Mouse (Mus musculus) intestine, postnatal 0 days (tissue): ENCODE measurements around the gene Gcdh. TPM values are rescaled to one million over a fixed set of nuclear protein-coding genes. Genes with fewer than 3 reads are reported as not detected.

Source experiments
- ATAC-seq: fragments of 200-750 bp; cut with Nextera tagmentation; 2 replicates; pipeline ENCODE4 v1.8.0; 2017; ENCODE audit warnings: mild to moderate bottlenecking, moderate TSS enrichment, moderate library complexity
- H3K27ac ChIP-seq: fragments of 300-500 bp; sonication (generic); 2 replicates; pipeline ENCODE4 v1.5.1; 2014; ENCODE audit warnings: mild to moderate bottlenecking, low read depth, low read length, moderate library complexity
- H3K27me3 ChIP-seq: fragments of 300-500 bp; sonication (generic); replicated peaks from 2 replicates; pipeline ENCODE4 v1.6.1; 2014; ENCODE audit warnings: low read length, mixed read lengths; ENCODE audit not compliant: control insufficient read depth, insufficient read depth
- H3K36me3 ChIP-seq: fragments of 300-500 bp; sonication (generic); 2 replicates; pipeline ENCODE4 v1.6.1; 2014; ENCODE audit warnings: mild to moderate bottlenecking, moderate library complexity; ENCODE audit not compliant: control insufficient read depth, insufficient read depth
- H3K4me1 ChIP-seq: fragments of 300-500 bp; sonication (generic); replicated peaks from 2 replicates; pipeline ENCODE4 v1.6.1; 2014; ENCODE audit warnings: antibody characterized with exemption, low read length, mixed read lengths; ENCODE audit not compliant: control insufficient read depth, insufficient read depth
- H3K4me2 ChIP-seq: fragments of 300-500 bp; sonication (generic); replicated peaks from 2 replicates; pipeline ENCODE4 v1.6.1; 2014; ENCODE audit warnings: low read depth, mild to moderate bottlenecking, moderate library complexity
- H3K4me3 ChIP-seq: fragments of 300-500 bp; sonication (generic); 2 replicates; pipeline ENCODE4 v1.5.1; 2014; ENCODE audit warnings: low read depth, low read length
- H3K9ac ChIP-seq: fragments of 300-500 bp; sonication (generic); 2 replicates; pipeline ENCODE4 v1.6.1; 2014; ENCODE audit warnings: mild to moderate bottlenecking, low read depth, low read length
- H3K9me3 ChIP-seq: fragments of 300-500 bp; sonication (generic); 2 replicates; pipeline ENCODE4 v1.6.1; 2016; ENCODE audit warnings: mixed run types; ENCODE audit not compliant: control insufficient read depth
- CTCF ChIP-seq: sonication (generic); IDR thresholded peaks from 2 replicates; pipeline ENCODE4 v1.5.1; 2016; ENCODE audit warnings: low read depth, mild to moderate bottlenecking, control low read depth, antibody characterized with exemption, moderate library complexity
- WGBS: fragments of 180-500 bp; shearing (Covaris S2); extraction: QIAGEN DNeasy Blood & Tissue Kit; methylation state at CpG from one replicate; pipeline ENCODE4 v1.1.7; 2014; 5-methylcytosine and 5-hydroxymethylcytosine counted together
- polyA plus RNA-seq: library from polyadenylated mRNA; unstranded; fragments of >200 nt; fragmentation: Nextera tagmentation; extraction: Ambion mirVana; gene quantifications from 2 replicates; pipeline ENCODE4 v1.2.1, GENCODE M21; 2015

Gene Gcdh
- 15.3 and 15.5 TPM in 2 replicates for polyA plus RNA-seq

- Histone ChIP-seq H3K27me3 (no peaks in the 10 kb centered on the region), H3K4me1 (0 out of 2 replicates have a peak, but pooled peaks cover 3% of the 10 kb centered on the region), H3K9me3 (no peaks in the 10 kb centered on the region), H3K4me3 (peak within 1 kb of the TSS; percentile 53), H3K9ac (peak within 1 kb of the TSS; percentile 43), H3K27ac (no peak within 1 kb of the TSS), H3K36me3 (peaks cover 2% of the 10 kb centered on the region; the same call in 1 of the 2 replicates), H3K4me2 (peak within 1 kb of the TSS; percentile 90)
- WGBS = under 1% methylated on average over 11 of the region's 11 CpGs
- peak; percentile 98 for ATAC-seq
- no peak for TF ChIP-seq CTCF
Measured at GRCm38 (mm10) chr8:84893709-84894134, at the start of gene Gcdh. Gene Gcdh, minus strand, starts transcription at chr8:84893921.

DNA sequence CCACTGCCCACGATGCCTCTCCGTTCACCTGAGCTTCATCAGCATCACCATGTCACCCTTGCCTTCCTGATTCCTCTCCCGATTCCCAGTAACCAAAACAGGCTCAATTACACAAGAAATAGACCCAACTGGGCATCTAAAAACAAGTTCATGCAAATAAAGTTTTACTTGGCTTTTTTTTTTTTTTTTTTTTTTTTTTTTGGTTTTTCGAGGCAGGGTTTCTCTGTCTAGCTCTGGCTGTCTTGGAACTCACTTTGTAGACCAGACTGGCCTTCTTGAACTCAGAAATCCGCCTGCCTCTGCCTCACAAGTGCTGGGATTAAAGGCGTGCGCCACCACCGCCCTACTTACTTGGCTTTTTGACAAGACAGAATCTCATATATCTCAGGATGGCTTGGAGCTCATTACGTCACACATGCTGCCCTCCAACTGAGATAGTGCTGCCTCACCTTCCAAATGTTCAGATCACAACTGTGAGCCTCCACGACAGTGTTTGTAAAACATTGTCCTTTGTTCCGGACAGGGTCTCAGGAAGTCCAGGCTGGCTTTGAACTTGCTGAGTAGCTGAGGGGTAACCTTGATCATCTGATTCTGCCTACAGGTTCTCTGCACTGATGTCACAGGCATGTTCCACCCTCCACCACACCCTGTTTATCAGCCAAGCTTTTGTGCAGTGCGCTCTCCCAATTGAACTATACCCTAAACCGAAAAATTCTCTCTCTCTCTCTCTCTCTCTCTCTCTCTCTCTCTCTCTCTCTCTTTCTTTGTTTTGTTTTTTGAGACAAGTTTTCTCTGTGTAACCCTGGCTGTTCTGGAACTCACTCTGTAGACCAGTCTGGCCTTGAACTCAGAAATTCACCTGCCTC lies 44.1 kb upstream of the Gcdh start:
- 58% methylated on average over 13 of the region's 13 CpGs for WGBS
- TF ChIP-seq CTCF = no peak
- peaks cover 59% of the 10 kb centered on the region for H3K27me3 ChIP-seq
- H3K4me3 ChIP-seq = peak overlapping the region; percentile 35; the same call in 1 of the 2 replicates
- H3K9me3 ChIP-seq = no peaks in the 10 kb centered on the region
- H3K4me1 ChIP-seq = no peaks in the 10 kb centered on the region
- H3K27ac ChIP-seq = no peak overlapping the region
- H3K4me2 ChIP-seq = peak overlapping the region; percentile 62; the same call in 1 of the 2 replicates
- ATAC-seq = no peak
- no peaks in the 10 kb centered on the region for H3K36me3 ChIP-seq
- H3K9ac ChIP-seq = no peak overlapping the region

- Histone ChIP-seq H3K27ac (no peak within 1 kb of the TSS), H3K9me3 (no peaks in the 10 kb centered on the region), H3K4me3 (peak within 1 kb of the TSS; percentile 35), H3K4me2 (peak within 1 kb of the TSS; percentile 62), H3K36me3 (no peaks in the 10 kb centered on the region), H3K9ac (no peak within 1 kb of the TSS), H3K4me1 (no peaks in the 10 kb centered on the region), H3K27me3 (peaks cover 61% of the 10 kb centered on the region)
- peak; percentile 77 for TF ChIP-seq CTCF
- ATAC-seq = peak; percentile 36; the same call in 1 of the 2 replicates
- under 1% methylated on average over 48 of the region's 50 CpGs for WGBS
Measured at GRCm38 (mm10) chr8:84936962-84937546, 43.3 kb upstream of the Gcdh start, which contains the start of gene Mast1. Gene Mast1, minus strand, starts transcription at chr8:84937359.

- H3K9ac ChIP-seq = no peak overlapping the region
- H3K4me2 ChIP-seq = peak overlapping the region; percentile 62
- 25% methylated on average over 23 of the region's 23 CpGs for WGBS
- H3K27ac ChIP-seq = no peak overlapping the region
- H3K4me1 ChIP-seq = no peaks in the 10 kb centered on the region
- H3K9me3 ChIP-seq = no peaks in the 10 kb centered on the region
- no peak; the same call in 1 of the 2 replicates for ATAC-seq
- H3K4me3 ChIP-seq = peak overlapping the region; percentile 35
- peaks cover 62% of the 10 kb centered on the region for H3K27me3 ChIP-seq
- no peaks in the 10 kb centered on the region for H3K36me3 ChIP-seq
- no peak for TF ChIP-seq CTCF
Measured at GRCm38 (mm10) chr8:84936041-84936961, 42.6 kb upstream of the Gcdh start.

- peak; percentile 34; the same call in 1 of the 2 replicates for ATAC-seq
- H3K36me3 ChIP-seq = no peaks in the 10 kb centered on the region
- 8% methylated on average over 14 of the region's 14 CpGs for WGBS
- H3K9me3 ChIP-seq = no peaks in the 10 kb centered on the region
- H3K9ac ChIP-seq = no peak overlapping the region
- no peak overlapping the region for H3K4me2 ChIP-seq
- no peak overlapping the region for H3K4me3 ChIP-seq
- no peak for TF ChIP-seq CTCF
- H3K27ac ChIP-seq = no peak overlapping the region
- H3K27me3 ChIP-seq = peaks cover 66% of the 10 kb centered on the region
- H3K4me1 ChIP-seq = no peaks in the 10 kb centered on the region
Measured at GRCm38 (mm10) chr8:84935489-84935888, 41.8 kb upstream of the Gcdh start.
